Mouse (Mus musculus) midbrain, embryonic 12.5 days (tissue): ENCODE measurements around the gene Med17. TPM values are rescaled to one million over a fixed set of nuclear protein-coding genes. Genes with fewer than 3 reads are reported as not detected.

ENCODE experiments used
- ATAC-seq: fragments of 200-750 bp; cut with Nextera tagmentation; 2 replicates; pipeline ENCODE4 v1.8.0; 2017; ENCODE audit warnings: low read depth, moderate TSS enrichment, moderate library complexity; ENCODE audit not compliant: low FRiP score
- H3K27ac ChIP-seq: fragments of 300-500 bp; sonication (generic); replicated peaks from 2 replicates; pipeline ENCODE4 v1.5.1; 2016; ENCODE audit warnings: mild to moderate bottlenecking
- H3K27me3 ChIP-seq: fragments of 300-500 bp; sonication (generic); 2 replicates; pipeline ENCODE4 v1.6.1; 2016; ENCODE audit warnings: mild to moderate bottlenecking
- H3K36me3 ChIP-seq: fragments of 300-500 bp; sonication (generic); 2 replicates; pipeline ENCODE4 v1.6.1; 2016
- H3K4me1 ChIP-seq: fragments of 300-500 bp; sonication (generic); 2 replicates; pipeline ENCODE4 v1.6.1; 2016
- H3K4me2 ChIP-seq: fragments of 300-500 bp; sonication (generic); replicated peaks from 2 replicates; pipeline ENCODE4 v1.6.1; 2016; ENCODE audit warnings: mild to moderate bottlenecking, moderate library complexity
- H3K4me3 ChIP-seq: fragments of 300-500 bp; sonication (generic); 2 replicates; pipeline ENCODE4 v1.5.1; 2016; ENCODE audit warnings: mild to moderate bottlenecking
- H3K9ac ChIP-seq: fragments of 300-500 bp; sonication (generic); replicated peaks from 2 replicates; pipeline ENCODE4 v1.6.1; 2016; ENCODE audit warnings: mild to moderate bottlenecking, moderate library complexity
- H3K9me3 ChIP-seq: fragments of 300-500 bp; sonication (generic); 2 replicates; pipeline ENCODE4 v1.6.1; 2016; ENCODE audit warnings: mild to moderate bottlenecking
- WGBS: fragments of 180-500 bp; shearing (Covaris S2); methylation state at CpG from one replicate; pipeline ENCODE4 v1.1.7; 2016; 5-methylcytosine and 5-hydroxymethylcytosine counted together
- microRNA-seq: library from miRNA; unstranded; fragments of <30 nt; microRNA quantifications from one replicate; pipeline ENCODE4, GENCODE M21; 2017
- polyA plus RNA-seq: library from polyadenylated mRNA; unstranded; fragments of >200 nt; fragmentation: Nextera tagmentation; extraction: Ambion mirVana; gene quantifications from 2 replicates; pipeline ENCODE4 v1.2.1, GENCODE M21; 2016

Gene Med17
- polyA plus RNA-seq, 1 experiment from 2014 or later, result 49.2 TPM

DNA sequence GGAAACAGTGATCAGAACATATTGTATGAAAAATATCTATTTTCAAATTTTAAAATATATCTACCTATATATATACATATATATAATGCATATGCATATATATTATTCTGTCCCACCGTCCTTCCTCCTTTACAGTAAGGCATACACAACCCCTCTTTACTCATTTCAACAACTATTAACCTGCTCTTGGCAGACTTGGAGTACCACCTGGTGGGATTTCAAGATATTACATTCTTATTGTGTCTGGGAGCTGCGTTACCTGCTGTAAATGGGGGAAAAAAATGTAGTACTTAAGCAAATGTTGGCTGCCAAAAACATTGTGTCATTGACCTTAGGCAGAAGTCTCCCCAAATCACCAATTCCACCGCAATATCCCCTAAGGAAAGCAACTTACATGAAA lies 67.9 kb downstream of the Med17 start:
- Histone ChIP-seq H3K27ac (no peak overlapping the region), H3K27me3 (no peaks in the 10 kb centered on the region), H3K9ac (no peak overlapping the region), H3K9me3 (no peaks in the 10 kb centered on the region), H3K4me1 (no peaks in the 10 kb centered on the region), H3K4me3 (no peak overlapping the region), H3K36me3 (no peaks in the 10 kb centered on the region), H3K4me2 (no peak overlapping the region)
- WGBS, result 89% methylated on average over 3 of the region's 3 CpGs
- ATAC-seq, result no peak

Small RNA genes lying within 50 kb of the gene (microRNA-seq; reads per million reads assigned to microRNA genes)
- gene Gm49349 (not detected), gene mmu-mir-7650 (0.70 reads per million)

Other genes starting within 250 kb of the Med17 start
- gene Panx1, start 234.5 kb downstream of the Med17 start, polyA plus RNA-seq, result 112 and 117 TPM in 2 replicates
- not detected in 2 replicates for gene Hephl1, start 167.8 kb downstream of the Med17 start, polyA plus RNA-seq
- 3.1 and 3.5 TPM in 2 replicates for gene Vstm5, start 40.9 kb downstream of the Med17 start, polyA plus RNA-seq
- 61.8 and 63.0 TPM in 2 replicates for gene Taf1d, start 26.3 kb upstream of the Med17 start, polyA plus RNA-seq
- gene 4931406C07Rik, start 26.5 kb upstream of the Med17 start, polyA plus RNA-seq, result 9.0 and 10.1 TPM in 2 replicates
- gene Cep295, start 77.9 kb upstream of the Med17 start, polyA plus RNA-seq, result 26.6 and 27.5 TPM in 2 replicates
- gene Smco4, start 213.5 kb upstream of the Med17 start, polyA plus RNA-seq, result 0.79 and 1.6 TPM in 2 replicates